Mouse (Mus musculus) heart, embryonic 15.5 days (tissue): ENCODE measurements at regions not wholly inside any gene's neighbourhood (a gene's known extent, or its start where the extent isn't known, plus 50 kb on each side); places are given as distances from the start of the nearest gene placed in this dataset.

Experiments used
- ATAC-seq: fragments of 200-750 bp; cut with Nextera tagmentation; replicated peaks from 2 replicates; pipeline ENCODE4 v1.8.0; 2017; ENCODE audit warnings: low read depth, moderate TSS enrichment; ENCODE audit not compliant: insufficient number of reproducible peaks, insufficient read depth, low FRiP score
- H3K27ac ChIP-seq: fragments of 300-500 bp; sonication (generic); 2 replicates; pipeline ENCODE4 v1.5.1; 2015; ENCODE audit warnings: mild to moderate bottlenecking, inconsistent platforms
- H3K27me3 ChIP-seq: fragments of 300-500 bp; sonication (generic); 2 replicates; pipeline ENCODE4 v1.6.1; 2015; ENCODE audit warnings: inconsistent platforms
- H3K36me3 ChIP-seq: fragments of 300-500 bp; sonication (generic); 2 replicates; pipeline ENCODE4 v1.6.1; 2015; ENCODE audit warnings: mild to moderate bottlenecking, inconsistent platforms
- H3K4me1 ChIP-seq: fragments of 300-500 bp; sonication (generic); replicated peaks from 2 replicates; pipeline ENCODE4 v1.6.1; 2015; ENCODE audit warnings: inconsistent platforms
- H3K4me2 ChIP-seq: fragments of 300-500 bp; sonication (generic); 2 replicates; pipeline ENCODE4 v1.6.1; 2015; ENCODE audit warnings: inconsistent platforms, mild to moderate bottlenecking, moderate library complexity
- H3K4me3 ChIP-seq: fragments of 300-500 bp; sonication (generic); 2 replicates; pipeline ENCODE4 v1.5.1; 2015; ENCODE audit warnings: mild to moderate bottlenecking, inconsistent platforms
- H3K9ac ChIP-seq: fragments of 300-500 bp; sonication (generic); 2 replicates; pipeline ENCODE4 v1.6.1; 2015; ENCODE audit warnings: mild to moderate bottlenecking, inconsistent platforms
- H3K9me3 ChIP-seq: fragments of 300-500 bp; sonication (generic); replicated peaks from 2 replicates; pipeline ENCODE4 v1.6.1; 2016; ENCODE audit warnings: inconsistent platforms
- WGBS: fragments of 180-500 bp; shearing (Covaris S2); methylation state at CpG from one replicate; pipeline ENCODE4 v1.1.7; 2015; ENCODE audit warnings: mixed read lengths; 5-methylcytosine and 5-hydroxymethylcytosine counted together

DNA sequence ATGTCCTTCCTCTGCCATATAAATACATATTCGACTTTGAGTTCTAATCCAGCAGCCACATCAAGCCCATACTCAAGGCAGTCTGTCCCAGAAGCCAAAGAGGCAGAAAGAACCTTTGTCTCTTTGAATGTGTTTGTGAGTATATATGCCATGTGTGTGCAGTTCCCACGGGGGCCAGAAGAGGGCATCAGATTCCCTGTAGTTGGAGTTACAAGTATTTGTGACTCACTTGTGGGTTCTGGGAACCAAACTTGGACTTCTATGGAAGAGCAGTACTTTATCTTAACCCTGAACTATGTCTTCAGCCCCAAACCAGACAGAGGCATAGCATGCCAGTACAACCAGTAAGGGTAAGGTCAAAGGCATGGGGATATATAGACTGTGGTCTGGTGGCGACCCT, 165.6 kb upstream of the Sp4 start:
- ATAC-seq, result no peak
- Histone ChIP-seq H3K27me3 (0 out of 2 replicates have a peak, but pooled peaks cover under 1% of the 10 kb centered on the region), H3K4me3 (no peak overlapping the region), H3K4me2 (no peak overlapping the region), H3K27ac (no peak overlapping the region), H3K9ac (no peak overlapping the region), H3K4me1 (no peaks in the 10 kb centered on the region), H3K36me3 (no peaks in the 10 kb centered on the region), H3K9me3 (no peaks in the 10 kb centered on the region)
- 73% methylated on average over 3 of the region's 3 CpGs for WGBS

- Histone ChIP-seq H3K4me2 (peak overlapping the region; percentile 58), H3K36me3 (no peaks in the 10 kb centered on the region), H3K4me1 (peaks cover 7% of the 10 kb centered on the region; the same call in 1 of the 2 replicates), H3K9me3 (no peaks in the 10 kb centered on the region), H3K27me3 (peaks cover 41% of the 10 kb centered on the region), H3K27ac (no peak overlapping the region), H3K4me3 (peak overlapping the region; percentile 32), H3K9ac (no peak overlapping the region)
- WGBS, result 11% methylated on average over 36 of the region's 36 CpGs
- peak; percentile 53; the same call in 1 of the 2 replicates for ATAC-seq
Measured at GRCm38 (mm10) chr12:118457493-118458408, 156.5 kb upstream of the Sp4 start.

- H3K36me3 ChIP-seq, result no peaks in the 10 kb centered on the region
- peaks cover 7% of the 10 kb centered on the region; the same call in 1 of the 2 replicates for H3K4me1 ChIP-seq
- H3K4me2 ChIP-seq, result no peak overlapping the region
- no peak overlapping the region for H3K9ac ChIP-seq
- H3K9me3 ChIP-seq, result no peaks in the 10 kb centered on the region
- no peak overlapping the region for H3K4me3 ChIP-seq
- ATAC-seq, result no peak
- H3K27me3 ChIP-seq, result peaks cover 36% of the 10 kb centered on the region
- 24% methylated on average over 1 of the region's 1 CpGs for WGBS
- H3K27ac ChIP-seq, result no peak overlapping the region
Measured at GRCm38 (mm10) chr12:118455609-118456008, 154.4 kb upstream of the Sp4 start.

DNA sequence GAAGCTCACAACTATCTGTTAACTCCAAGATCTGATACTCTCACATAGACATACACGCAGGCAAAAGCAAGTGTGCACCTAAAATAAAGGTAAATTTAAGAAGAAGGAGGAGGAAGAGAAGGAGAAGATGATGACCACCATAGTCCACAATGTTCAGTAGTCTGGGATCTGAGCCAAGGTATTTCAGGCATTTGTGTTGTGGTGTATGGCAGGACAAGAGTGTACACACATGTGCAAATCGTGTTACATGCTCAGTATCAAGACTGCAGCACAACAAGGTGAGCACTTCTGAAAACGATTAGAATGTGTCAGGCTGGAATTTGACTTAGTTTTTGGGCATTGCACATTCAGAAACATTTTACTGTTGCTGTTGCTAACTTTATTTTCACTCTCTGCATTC, 138.4 kb upstream of the Sp4 start:
- Histone ChIP-seq H3K27me3 (no peaks in the 10 kb centered on the region), H3K9ac (no peak overlapping the region), H3K4me2 (no peak overlapping the region), H3K9me3 (no peaks in the 10 kb centered on the region), H3K4me3 (no peak overlapping the region), H3K4me1 (peaks cover 10% of the 10 kb centered on the region; the same call in 1 of the 2 replicates), H3K27ac (peak overlapping the region; percentile 70), H3K36me3 (no peaks in the 10 kb centered on the region)
- WGBS, result 42% methylated on average over 3 of the region's 3 CpGs
- ATAC-seq, result 0 out of 2 replicates have a peak, but pooled peaks have one; percentile 62

GRCm38 (mm10) chr12:118438882-118439281, 137.6 kb upstream of the Sp4 start:
- H3K36me3 ChIP-seq, result no peaks in the 10 kb centered on the region
- H3K4me2 ChIP-seq, result no peak overlapping the region
- H3K4me3 ChIP-seq, result no peak overlapping the region
- no peaks in the 10 kb centered on the region for H3K27me3 ChIP-seq
- peaks cover 10% of the 10 kb centered on the region; the same call in 1 of the 2 replicates for H3K4me1 ChIP-seq
- no peaks in the 10 kb centered on the region for H3K9me3 ChIP-seq
- H3K9ac ChIP-seq, result no peak overlapping the region
- no peak overlapping the region for H3K27ac ChIP-seq
- 63% methylated on average over 5 of the region's 5 CpGs for WGBS
- no peak for ATAC-seq

GRCm38 (mm10) chr12:118432703-118433102, 131.5 kb upstream of the Sp4 start:
- Histone ChIP-seq H3K4me3 (no peak overlapping the region), H3K4me2 (no peak overlapping the region), H3K27me3 (no peaks in the 10 kb centered on the region), H3K36me3 (no peaks in the 10 kb centered on the region), H3K27ac (peak overlapping the region; percentile 73), H3K9ac (no peak overlapping the region), H3K9me3 (no peaks in the 10 kb centered on the region), H3K4me1 (peaks cover 7% of the 10 kb centered on the region)
- 16% methylated on average over 4 of the region's 4 CpGs for WGBS
- ATAC-seq, result no peak; the same call in 1 of the 2 replicates

DNA sequence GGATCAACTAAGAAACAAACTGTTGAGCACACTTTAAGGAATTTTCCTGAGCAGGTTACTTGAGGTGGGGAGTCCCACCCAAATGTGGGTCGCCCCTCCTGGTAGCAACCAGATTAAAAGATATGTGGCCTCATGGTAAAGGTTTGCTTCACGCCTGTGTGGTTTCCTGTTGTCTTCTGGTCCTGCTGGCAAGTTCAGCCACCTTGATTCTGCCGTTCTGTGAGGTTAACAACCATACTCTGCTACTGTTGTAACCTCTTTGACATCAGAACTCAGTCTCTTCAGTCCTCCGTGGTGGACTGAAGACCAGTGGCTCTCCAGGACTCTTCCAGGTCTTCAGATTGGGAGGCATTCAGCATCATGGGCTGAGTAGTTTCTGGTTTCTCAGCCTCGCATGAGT, 127.1 kb upstream of the Sp4 start:
- no peaks in the 10 kb centered on the region for H3K36me3 ChIP-seq
- peaks cover 7% of the 10 kb centered on the region for H3K4me1 ChIP-seq
- no peak overlapping the region for H3K4me3 ChIP-seq
- H3K27ac ChIP-seq, result no peak overlapping the region
- H3K9me3 ChIP-seq, result no peaks in the 10 kb centered on the region
- no peak overlapping the region for H3K9ac ChIP-seq
- WGBS, result 74% methylated on average over 5 of the region's 5 CpGs
- H3K4me2 ChIP-seq, result no peak overlapping the region
- no peak for ATAC-seq
- no peaks in the 10 kb centered on the region for H3K27me3 ChIP-seq

GRCm38 (mm10) chr12:118415956-118416355, 114.7 kb upstream of the Sp4 start:
- H3K9me3 ChIP-seq, result no peaks in the 10 kb centered on the region
- H3K36me3 ChIP-seq, result no peaks in the 10 kb centered on the region
- no peak overlapping the region for H3K4me2 ChIP-seq
- H3K27ac ChIP-seq, result no peak overlapping the region
- no peak overlapping the region for H3K9ac ChIP-seq
- H3K27me3 ChIP-seq, result no peaks in the 10 kb centered on the region
- WGBS, result 41% methylated on average over 1 of the region's 1 CpGs
- no peaks in the 10 kb centered on the region for H3K4me1 ChIP-seq
- ATAC-seq, result no peak
- no peak overlapping the region for H3K4me3 ChIP-seq

- Histone ChIP-seq H3K27me3 (no peaks in the 10 kb centered on the region), H3K9ac (no peak overlapping the region), H3K4me2 (no peak overlapping the region), H3K27ac (no peak overlapping the region), H3K9me3 (no peaks in the 10 kb centered on the region), H3K36me3 (no peaks in the 10 kb centered on the region), H3K4me1 (0 out of 2 replicates have a peak, but pooled peaks cover 2% of the 10 kb centered on the region), H3K4me3 (no peak overlapping the region)
- no peak for ATAC-seq
- 27% methylated on average over 7 of the region's 7 CpGs for WGBS
Measured at GRCm38 (mm10) chr12:118411767-118412430, 110.7 kb upstream of the Sp4 start.

- Histone ChIP-seq H3K4me2 (no peak overlapping the region), H3K9ac (no peak overlapping the region), H3K36me3 (no peaks in the 10 kb centered on the region), H3K4me3 (no peak overlapping the region), H3K27me3 (no peaks in the 10 kb centered on the region), H3K4me1 (0 out of 2 replicates have a peak, but pooled peaks cover 2% of the 10 kb centered on the region), H3K9me3 (no peaks in the 10 kb centered on the region), H3K27ac (no peak overlapping the region)
- no peak for ATAC-seq
Measured at GRCm38 (mm10) chr12:118410917-118411316, 109.7 kb upstream of the Sp4 start.

GRCm38 (mm10) chr12:118405135-118405534, 103.9 kb upstream of the Sp4 start:
- Histone ChIP-seq H3K27me3 (no peaks in the 10 kb centered on the region), H3K4me1 (0 out of 2 replicates have a peak, but pooled peaks cover 2% of the 10 kb centered on the region), H3K36me3 (no peaks in the 10 kb centered on the region), H3K9ac (no peak overlapping the region), H3K9me3 (no peaks in the 10 kb centered on the region), H3K4me2 (no peak overlapping the region), H3K4me3 (no peak overlapping the region), H3K27ac (no peak overlapping the region)
- ATAC-seq, result no peak
